Mouse (Mus musculus): Measurements from ENCODE around the gene Tmem41b. TPM values are rescaled to one million over a fixed set of nuclear protein-coding genes. Genes with fewer than 3 reads are reported as not detected.

Gene Tmem41b
- total RNA-seq, 2 experiments from 2014 or later, result 28.6 to 41.6 TPM

DNA sequence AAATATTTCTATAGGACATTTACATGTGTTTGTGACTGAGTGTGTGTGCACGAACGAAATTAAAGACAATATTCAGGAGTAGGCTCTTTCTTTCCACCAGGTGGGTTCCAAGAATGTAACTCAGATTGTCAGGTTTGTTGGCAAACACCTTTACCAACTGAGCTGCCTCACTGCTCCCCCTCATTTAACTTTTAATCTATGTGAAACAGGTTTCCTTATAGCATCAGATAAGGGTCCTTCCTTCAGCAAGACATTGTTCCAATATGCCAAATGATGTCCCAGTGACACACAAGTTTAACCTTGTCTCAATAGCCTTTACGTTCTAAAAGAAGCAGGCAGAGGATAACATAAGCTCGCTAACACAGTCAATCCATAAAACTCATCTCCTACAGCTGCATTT lies 63.8 kb downstream of the Tmem41b start:
- no peak for DNase-seq

Other genes with a start within 250 kb of the Tmem41b start
- 10 to 100 TPM; 24.7 to 26.9 TPM for gene Tmem9b, start 234.1 kb downstream of the Tmem41b start, total RNA-seq (2021)
- under 1 TPM; 0.14 to 0.43 TPM for gene Nrip3, start 204.9 kb downstream of the Tmem41b start, total RNA-seq (2021)
- 10 to 100 TPM; 11.5 to 14.2 TPM for gene Scube2, start 121.2 kb downstream of the Tmem41b start, total RNA-seq (2021)
- 10 to 100 TPM; 68.8 to 84.6 TPM for gene Dennd5a, start 26.5 kb downstream of the Tmem41b start, total RNA-seq (2021)
- gene Ipo7, start 31.3 kb upstream of the Tmem41b start, total RNA-seq (2021), result 10 to 100 TPM; 70.7 to 72.6 TPM
- 1 to 10 TPM; 7.4 to 7.8 TPM for gene Zfp143, start 74.3 kb upstream of the Tmem41b start, total RNA-seq (2021)
- gene Wee1, start 135.1 kb upstream of the Tmem41b start, total RNA-seq (2021), result 1 to 10 TPM; 7.7 to 8.6 TPM
- gene Swap70, start 234.8 kb upstream of the Tmem41b start, total RNA-seq (2021), result 10 to 100 TPM; 11.5 to 16.2 TPM

Data from gastrocnemius, postnatal 10 days (tissue).